Mouse (Mus musculus) kidney, adult 11 months (tissue): Measurements from ENCODE around the gene Lca5.
A peak's percentile ranks its signal among the peaks of the same experiment; 100 is the strongest.

ENCODE experiments used
- DNase-seq: peaks from one replicate; pipeline ENCODE4 v3.0.0; 2022

The Lca5 gene

DNA sequence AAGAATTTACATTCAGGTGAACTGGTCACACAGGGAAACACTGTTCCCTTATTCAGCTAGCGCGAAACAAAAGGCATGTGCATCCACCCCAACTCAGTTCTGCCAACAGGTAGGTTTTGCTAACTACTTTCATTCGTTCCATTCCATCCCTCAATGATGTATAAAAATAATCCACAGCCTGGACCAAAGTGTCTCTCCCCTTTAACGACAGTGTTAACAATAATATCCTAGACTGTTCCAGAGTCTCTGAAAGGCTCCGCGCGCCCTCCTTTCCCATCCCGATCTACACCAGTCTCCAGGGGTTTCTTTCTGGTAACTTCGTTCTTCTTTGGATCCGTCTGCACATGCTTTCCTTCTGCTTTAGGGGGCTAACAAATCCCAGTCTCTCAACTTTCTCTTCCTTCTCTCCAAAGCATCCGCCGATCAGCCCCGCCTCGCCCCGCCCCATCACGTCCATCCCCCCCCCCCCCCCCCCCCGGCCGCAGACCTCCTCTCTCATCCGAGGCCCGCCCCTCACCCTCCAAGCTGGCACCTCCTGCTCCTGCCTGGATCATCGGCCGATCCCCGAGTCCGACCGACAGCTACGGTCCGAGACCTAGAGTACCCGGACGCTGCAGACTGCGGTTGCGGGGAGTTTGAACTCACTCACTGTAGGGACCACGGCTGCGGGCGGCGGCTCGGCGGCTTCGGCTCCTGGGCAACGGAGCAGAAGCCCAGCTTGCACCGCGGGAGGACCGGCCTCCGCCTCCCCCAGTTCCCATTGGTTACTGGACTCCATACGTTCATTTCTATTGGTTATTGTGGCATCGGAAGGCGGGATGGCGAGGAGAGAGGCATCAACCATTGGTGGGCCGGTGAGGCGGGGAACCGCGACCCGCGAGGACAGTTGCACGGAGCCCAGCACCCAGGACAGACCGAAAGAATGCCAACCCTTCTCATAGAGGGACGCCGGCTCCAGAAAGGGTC lies at the start of gene Lca5:
Gene Lca5 (minus strand): TSS at position 736 of the 966 bp plus-strand sequence.
- peak; percentile 94 for DNase-seq

DNA sequence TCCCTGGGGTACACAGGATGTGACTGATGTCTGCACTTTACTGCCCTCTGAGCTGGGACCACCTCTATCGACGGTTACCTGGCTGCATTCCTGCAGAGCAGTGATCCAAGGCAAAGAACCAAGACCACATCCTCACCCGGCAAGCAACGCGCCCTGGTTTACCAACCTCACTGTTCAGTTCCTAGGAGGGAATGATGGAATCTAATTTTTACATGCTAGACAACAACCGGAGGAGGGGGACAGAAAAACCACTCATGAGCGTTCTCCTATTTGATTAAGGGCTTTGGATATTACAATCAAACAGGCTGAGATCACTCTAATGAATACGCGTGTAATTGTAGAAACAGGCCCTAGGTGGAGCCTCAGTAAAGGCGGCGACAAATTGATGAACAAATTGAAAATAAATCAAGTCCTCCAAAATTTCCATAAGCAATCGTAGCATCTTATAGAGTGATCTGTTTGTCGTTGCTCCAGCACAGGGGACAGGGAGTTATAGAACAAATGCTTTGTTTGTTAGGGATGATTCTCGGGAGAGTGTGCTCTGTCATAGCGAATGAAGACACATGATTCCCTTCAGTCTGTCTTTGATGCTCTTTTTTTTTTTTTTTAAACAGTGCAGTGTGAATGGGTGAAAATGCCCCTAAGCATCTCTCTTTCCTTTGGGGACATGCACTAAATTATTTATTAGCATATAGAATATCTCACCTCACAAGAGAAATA lies 47.7 kb upstream of the Lca5 start:
- DNase-seq, result no peak

DNA sequence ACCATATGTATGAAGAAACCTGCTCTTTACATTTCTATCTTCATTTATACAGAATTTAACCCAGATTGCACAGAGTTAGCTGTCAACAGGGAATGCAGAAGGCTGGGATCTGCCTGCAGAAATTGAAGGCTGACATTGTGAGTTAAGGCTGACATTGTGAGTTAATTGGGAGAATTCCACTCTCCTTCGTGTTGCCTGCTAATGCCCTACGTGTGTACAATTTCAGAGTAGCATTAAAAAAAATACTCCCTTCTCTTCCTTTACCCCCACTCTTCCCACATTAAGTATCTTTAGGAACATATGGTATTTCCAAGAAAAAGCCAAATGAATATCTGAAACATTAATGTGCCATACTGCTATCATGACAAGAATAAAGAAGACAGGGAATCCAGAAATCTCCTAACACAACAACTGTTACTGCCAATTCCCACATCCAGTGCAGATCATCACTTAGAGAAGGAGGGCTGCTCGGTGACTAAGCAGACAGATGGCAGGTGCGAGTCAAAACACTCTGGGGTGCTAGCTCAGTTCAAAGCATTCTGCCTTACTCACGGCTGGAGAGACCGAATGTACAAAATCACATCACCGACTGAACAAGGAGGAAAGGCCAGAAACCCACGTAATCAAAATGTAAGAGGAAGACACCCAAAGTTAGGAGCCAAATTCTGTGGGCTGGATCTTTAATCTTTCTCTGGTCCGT lies 47.0 kb upstream of the Lca5 start:
- DNase-seq, result no peak

GRCm38 (mm10) chr9:83485966-83486365 lies 45.0 kb upstream of the Lca5 start:
- DNase-seq, result no peak

DNA sequence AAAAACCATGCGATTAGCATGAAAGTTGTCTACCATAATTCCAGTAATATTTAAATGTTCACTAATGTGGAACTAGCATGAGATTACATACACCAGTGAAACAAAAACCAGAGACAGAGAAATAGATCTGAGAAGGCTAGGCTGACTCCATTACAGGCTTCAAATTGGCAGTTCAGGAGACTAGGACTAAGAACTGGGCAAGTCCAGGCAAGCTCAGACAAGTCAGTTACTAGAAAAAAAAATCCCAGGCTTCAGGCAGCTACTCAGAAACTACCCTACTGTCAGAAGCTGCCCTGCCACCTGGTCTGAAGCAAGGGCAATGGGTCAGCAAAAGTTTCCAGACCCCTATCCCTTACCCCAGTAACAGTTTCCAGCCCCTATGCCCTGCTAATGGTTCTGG lies 44.4 kb upstream of the Lca5 start:
- no peak for DNase-seq

GRCm38 (mm10) chr9:83483419-83483818 lies 42.5 kb upstream of the Lca5 start:
- DNase-seq, result no peak

- no peak for DNase-seq
Measured at GRCm38 (mm10) chr9:83482176-83482949, 41.4 kb upstream of the Lca5 start.

GRCm38 (mm10) chr9:83469871-83470270 lies 28.9 kb upstream of the Lca5 start:
- DNase-seq, result no peak

DNA sequence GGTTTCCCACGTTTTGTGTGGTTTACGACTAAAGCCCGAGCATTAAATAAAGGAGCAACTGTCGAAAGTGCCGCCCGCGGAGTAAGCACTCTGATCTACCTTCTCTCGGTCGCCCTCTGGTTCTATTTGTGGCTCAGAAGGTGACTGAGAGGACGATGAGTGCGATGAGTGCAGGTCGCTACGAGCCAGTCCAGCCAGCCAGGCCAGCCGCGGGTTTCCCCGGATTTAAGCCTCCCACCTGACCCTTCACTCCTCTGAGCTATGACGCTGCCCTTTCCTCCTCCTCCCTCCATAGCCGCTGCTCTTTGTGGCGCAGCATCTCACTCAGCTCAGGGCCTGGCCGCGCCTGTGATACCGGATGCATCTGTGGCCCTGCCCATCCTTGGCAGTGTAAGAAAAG lies 6.8 kb upstream of the Lca5 start:
- DNase-seq, result peak; percentile 58

DNA sequence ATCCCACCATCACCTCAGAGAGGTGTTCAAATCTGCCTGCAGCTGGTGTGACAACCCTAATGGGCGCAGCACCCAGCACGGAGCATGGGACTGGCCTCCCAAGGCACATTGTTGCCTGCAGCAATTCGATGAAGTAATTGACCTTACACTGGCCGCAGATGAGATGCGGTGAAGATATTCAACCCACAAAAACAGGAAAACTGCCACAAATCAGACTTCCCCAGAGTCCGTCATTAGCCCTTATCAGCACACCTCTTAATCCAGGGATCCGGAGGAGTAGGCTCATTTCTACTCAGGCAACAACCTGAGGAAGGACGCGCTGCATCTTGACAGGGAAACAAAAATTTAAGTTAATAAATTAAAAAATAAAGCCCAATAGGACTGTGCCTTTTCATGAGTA lies 6.2 kb upstream of the Lca5 start:
- DNase-seq, result no peak

DNA sequence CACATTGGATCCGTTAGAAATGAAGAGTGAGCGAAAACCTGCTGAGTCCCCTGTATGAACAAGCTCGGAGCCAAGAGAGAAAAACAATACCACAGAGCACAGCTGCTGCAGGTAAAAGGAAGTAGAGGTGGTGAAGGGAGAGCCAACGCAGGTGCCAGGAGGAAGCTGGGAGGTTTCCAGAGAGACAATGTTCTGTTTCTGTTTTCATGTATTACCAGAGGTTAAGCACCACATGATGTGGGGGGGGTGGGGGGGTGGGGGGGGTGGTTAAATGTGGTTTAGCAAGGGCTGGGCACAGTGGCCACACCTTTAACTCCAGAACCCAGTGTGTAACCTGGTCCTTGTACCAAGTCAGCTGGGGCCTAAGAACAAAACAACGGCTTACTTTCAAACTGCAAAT lies 3.3 kb downstream of the Lca5 start:
- DNase-seq, result no peak

- no peak for DNase-seq
Measured at GRCm38 (mm10) chr9:83434489-83434888, 6.4 kb downstream of the Lca5 start.

DNA sequence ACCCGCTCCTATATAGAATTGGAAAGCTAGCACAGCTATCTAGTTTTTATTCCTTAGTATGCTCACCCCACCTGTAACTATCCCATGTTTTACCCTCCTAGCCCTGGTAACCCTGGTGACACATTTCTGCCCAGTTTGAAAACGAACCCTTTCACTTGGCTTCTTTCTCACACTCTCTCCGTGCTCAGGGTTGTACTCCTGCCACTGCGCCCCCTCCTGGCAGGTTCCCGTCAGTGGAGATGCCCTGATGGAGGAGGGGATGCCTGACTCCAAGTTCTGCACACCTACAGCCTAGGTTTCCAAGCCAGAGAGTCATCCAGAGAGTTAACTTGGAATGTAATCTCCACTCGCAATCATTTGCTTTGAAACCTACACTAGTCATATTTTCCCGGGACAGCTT lies 7.3 kb downstream of the Lca5 start:
- no peak for DNase-seq

GRCm38 (mm10) chr9:83427926-83428325 lies 13.0 kb downstream of the Lca5 start:
- no peak for DNase-seq

- no peak for DNase-seq
Measured at GRCm38 (mm10) chr9:83418965-83419364, 22.0 kb downstream of the Lca5 start.

- no peak for DNase-seq
Measured at GRCm38 (mm10) chr9:83413046-83413445, 27.9 kb downstream of the Lca5 start.

GRCm38 (mm10) chr9:83405150-83405549 lies 35.8 kb downstream of the Lca5 start:
- no peak for DNase-seq

- no peak for DNase-seq
Measured at GRCm38 (mm10) chr9:83400783-83401182, 40.1 kb downstream of the Lca5 start.

GRCm38 (mm10) chr9:83399414-83399813 lies 41.5 kb downstream of the Lca5 start:
- DNase-seq, result no peak

DNA sequence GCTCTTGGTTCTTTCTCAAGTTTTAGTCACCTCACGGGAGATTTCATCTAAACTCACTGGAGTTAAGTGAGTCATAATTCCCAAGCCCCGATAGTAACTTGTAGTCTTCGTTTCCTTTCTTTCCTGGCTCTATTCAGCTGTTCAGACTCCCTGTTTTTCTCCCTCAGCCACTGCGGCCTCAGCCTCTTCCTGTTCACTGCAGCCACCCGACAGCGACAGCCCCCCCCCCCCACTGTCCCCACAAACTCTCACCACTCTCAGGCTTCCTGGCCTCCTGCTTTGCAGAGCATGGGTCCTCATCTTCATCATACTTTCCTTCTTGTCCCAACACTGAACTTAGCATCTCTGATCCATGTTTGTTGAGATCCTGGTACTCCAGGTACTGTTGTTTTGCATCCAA lies 42.7 kb downstream of the Lca5 start:
- no peak for DNase-seq

DNA sequence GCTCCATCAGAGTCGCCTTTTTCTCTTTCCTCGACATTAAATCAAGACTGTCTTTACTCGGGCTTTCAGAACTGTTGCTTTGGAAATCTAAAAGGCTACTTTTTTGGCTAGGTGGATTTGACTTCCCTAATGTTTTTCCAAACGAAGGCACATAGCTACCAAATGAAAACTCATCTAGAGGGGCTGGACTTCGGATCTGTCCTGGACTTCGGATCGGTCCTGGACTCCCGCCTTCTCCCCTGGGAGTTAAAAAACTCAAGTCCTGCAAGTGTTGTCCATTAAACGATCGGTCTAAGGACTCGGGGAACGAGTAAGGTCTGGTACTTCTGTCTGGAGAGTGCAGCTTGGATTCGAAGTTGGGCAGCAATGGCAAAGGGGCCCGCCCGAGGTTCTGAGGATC lies 45.5 kb downstream of the Lca5 start:
- no peak for DNase-seq

- no peak for DNase-seq
Measured at GRCm38 (mm10) chr9:83391996-83392395, 48.9 kb downstream of the Lca5 start.

GRCm38 (mm10) chr9:83389570-83389969 lies 51.4 kb downstream of the Lca5 start:
- DNase-seq, result no peak
